Mouse (Mus musculus) megakaryocyte, adult 5-6 weeks (primary cell): ENCODE data around the gene Dclk3. TPM values are rescaled to one million over a fixed set of nuclear protein-coding genes. Genes with fewer than 3 reads are reported as not detected.

ENCODE experiments used
- ATAC-seq: 2 replicates; pipeline ENCODE4 v1.8.0; 2016; ENCODE audit warnings: mild to moderate bottlenecking, inconsistent platforms; ENCODE audit not compliant: poor library complexity, severe bottlenecking
- total RNA-seq, 2 experiments: library from RNA; stranded (forward) in 1 of 2; stranded (reverse) in 1 of 2; fragments of 153-499, 151-499 nt in 1 of 2; fragments of 221-1000, 200-1000 nt in 1 of 2; gene quantifications; 2 replicates each; pipeline versions ENCODE4 v1.2.3 to v1.2.4; 2015 to 2017

Dclk3 gene
- total RNA-seq, 2 experiments from 2014 or later, result not detected

DNA sequence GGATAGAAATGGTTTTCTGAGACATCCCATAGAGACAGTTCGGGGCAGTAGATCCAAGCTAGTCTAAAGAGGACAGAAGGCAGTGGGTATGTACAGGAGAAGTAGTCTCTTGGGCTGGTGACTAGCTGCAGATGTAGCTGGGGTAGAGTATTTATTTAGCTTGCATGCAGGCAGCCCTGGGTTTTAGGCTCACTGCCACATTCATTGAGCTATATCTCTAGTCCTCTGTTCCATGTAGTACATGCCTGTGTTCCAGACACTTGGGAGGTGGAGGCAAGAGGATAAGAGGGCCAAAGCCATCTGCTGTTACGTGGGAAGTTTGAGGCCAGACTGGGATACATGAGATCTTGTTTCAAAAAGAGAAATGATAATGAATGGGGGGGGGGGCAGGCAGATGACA lies 3.5 kb upstream of the Dclk3 start:
- ATAC-seq, result no peak

DNA sequence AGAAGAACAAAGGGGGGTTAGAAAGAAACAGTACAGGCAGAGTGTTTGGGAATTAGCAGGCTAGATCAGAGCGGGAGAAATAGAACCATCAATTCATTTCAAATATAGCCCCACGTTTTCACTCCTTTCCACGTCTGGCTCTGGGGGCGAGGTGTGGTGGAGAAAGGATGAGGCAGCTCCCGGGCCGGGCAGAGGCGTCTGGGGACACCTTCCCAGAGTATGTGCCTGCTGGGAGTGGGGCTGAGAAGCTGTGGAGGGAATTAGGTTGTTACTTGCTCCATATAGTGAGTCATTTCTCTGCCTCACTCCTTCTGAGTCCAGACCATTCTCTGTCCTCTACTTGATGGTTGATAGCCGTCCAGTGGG lies 938 bp downstream of the Dclk3 start:
- no peak for ATAC-seq

DNA sequence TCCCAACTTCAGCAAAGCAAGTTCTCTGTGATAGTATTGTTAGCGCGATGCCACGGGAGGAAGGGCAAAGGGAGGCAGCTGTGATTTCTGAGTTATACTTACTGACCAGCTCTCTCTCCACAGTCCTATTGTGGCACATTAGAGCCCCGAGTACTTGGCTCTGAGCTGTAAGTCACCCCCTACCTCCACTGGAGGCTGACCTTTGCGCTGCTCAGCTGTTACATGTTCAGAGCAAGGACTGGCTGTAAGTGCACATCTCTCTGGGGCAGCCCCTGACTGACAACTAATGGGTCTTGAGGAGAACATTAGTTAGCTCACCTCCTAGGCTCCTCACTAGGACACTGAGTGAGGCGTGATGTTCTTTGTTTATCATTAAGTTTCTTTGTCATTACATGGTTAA lies 1.6 kb downstream of the Dclk3 start:
- ATAC-seq, result no peak

DNA sequence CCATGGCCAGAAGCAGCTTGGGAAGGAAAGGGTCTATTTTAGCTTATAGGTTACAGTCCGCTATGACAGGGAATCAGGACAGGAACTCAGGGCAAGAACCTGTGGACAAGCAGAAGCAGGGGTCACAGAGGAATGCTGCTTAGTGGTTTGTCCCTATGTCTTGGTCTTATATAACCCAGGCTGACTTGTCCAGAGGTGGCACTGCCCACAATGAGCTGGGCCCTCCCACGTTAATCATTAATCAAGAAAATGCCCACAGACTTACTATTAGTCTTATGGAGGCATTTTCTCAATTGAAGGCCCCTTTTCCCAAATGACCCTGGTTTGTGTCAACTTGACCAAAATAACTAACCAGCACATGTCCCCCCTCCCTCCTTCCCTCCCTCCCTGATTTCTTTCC lies 2.3 kb downstream of the Dclk3 start:
- ATAC-seq, result no peak

DNA sequence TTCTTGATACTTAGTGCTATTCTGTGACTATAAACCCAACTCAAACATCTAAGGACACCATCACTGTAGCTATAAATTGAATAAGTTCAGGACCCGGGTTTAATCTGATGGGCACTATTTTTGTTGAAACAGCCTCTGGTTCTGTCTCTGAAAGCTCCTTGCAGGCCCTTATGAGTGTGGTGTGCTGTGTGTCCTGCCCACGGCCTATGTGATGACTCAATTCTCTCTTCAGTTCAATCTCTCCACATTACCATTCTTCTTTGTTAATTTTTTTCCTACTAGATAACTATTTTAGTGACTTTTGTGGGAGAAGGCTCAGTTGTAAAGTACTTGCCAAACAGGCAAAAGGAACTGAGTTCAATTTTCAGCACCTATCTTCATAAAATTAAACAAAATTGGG lies 7.3 kb downstream of the Dclk3 start:
- no peak for ATAC-seq

DNA sequence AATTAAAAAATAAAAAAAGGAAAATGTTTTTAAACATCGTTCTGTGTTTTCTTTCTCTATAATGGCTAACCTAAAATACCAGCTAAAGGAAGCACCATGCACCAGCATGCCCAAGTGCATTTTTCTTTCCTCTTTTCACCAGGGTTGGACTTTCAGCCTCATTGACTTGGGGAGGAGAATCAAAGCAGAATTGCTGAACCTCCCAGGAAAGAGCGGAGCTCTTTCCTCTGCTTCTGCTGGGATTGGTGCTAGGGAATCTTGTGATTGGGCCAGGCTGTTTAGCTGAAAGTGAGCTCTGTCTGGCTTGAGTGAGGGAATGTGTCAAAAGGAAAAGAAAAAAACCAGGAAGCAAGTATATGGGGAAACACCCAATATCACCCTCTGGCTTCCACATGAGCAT lies 10.1 kb downstream of the Dclk3 start:
- ATAC-seq, result no peak

DNA sequence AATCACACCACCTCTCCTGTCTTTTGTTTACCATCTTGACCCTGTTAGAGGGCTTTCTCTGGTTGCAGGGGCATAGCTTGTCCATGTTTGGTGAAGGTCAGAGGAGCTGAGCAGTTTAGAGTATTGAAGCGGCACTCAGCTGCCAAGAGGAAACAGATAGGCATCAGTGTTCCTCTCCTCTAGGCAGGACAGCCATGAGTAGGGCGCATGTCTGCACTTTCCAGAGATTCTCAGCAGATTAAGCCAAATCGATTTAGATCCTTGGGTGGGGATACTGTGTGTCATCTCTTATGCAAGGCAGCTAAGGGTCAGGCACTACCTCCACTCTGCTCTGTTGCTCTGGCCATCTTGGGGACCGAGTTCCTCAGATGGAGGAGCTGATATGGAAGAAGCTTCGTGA lies 11.0 kb downstream of the Dclk3 start:
- no peak for ATAC-seq

DNA sequence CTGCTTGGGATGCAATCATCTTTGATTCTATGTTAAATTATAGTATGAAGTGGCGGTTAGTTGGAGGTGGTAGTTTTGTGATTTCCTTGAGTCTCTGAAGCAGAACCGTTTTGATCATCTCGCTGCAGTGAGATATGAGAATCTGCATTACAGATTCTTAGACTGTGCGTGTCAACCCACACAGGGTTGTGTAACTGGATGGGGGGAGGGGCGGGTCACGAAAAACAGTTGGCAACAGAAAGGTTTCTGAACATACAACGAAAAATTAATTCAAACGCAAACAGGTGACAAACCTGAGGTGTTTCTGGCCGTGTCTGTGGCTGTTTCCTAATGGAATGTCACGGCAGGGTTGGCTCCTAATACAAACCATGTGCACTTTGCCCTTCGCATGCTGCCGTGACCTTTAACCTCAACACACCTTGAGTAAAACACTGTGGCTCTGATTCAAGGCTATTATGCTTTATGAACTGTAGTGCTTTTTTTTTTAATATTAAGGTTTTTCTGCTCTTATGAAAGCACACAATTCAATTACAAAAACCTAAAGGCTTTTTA lies 12.0 kb downstream of the Dclk3 start:
- ATAC-seq, result no peak

DNA sequence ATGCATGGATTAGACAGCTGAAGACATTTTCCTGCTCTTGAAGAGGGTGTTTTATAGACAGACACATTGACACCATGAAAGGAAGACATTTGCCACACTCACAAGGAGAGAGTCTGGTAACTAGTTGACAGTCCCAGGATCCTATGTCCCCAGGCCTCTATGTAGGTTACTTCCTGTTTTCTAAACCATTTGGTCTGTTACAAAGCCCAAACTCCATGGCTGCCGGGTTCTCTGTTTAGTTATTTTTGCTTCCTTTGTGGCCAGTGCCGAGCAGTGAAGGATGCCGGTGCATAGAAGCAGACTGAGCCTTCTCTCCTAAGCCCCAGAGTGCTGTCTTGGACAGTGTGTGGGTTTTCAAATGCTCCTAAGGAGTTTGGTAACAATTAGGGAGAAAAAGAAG lies 15.0 kb downstream of the Dclk3 start:
- ATAC-seq, result no peak

DNA sequence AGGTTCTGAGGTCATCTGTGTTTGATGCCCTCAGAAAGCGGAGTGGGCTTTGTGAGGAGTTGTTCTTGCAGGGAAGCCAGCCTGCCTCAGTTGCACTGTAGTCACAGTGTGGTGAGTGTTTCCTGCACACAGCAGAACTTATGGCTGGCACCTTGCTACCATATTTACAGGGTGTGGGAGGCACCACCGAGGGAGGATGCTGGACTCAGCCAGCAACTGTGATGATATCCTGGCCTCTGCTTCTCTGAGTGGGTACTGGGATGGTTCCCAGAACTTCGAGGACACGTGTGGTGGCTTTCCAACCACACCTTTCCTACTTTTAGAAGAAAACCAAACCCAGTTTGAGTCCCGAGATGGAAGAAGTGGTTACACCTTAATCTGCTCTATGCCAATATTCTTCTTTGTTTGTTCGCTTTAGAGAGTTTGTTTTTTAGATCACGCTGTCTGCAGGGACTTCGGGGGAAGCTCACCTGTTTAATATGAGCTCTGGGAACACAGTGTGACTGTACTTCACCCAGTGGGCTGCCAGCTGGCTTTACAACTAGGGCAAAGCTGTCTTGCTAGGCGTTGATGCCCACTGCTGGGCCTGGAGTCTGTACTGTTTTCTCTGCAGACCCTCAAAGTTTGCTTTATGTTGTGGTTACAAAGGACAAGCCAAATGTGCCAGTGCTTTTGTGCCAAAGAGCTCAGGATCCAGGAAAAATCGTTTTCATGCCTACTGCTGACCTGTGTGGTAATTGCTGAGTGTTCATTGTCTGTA lies 18.5 kb downstream of the Dclk3 start:
- ATAC-seq, result no peak

DNA sequence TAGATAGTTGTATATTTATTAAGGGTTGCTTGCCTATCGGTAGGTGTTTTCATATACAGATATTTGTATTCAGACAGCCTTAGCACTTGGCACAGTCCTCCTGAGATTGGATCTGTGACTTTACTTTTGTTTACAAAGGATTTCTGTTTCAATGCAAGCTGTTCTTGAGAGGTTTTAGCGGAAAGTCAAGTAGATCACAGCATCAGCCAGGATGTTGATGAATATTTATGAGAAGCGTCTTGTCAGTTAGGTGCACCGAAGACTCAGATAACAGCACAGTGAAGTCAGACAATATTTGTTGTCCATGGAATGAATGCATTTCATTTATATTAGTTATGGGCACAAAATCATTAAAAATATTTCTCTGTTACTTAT lies 19.0 kb downstream of the Dclk3 start:
- ATAC-seq, result no peak

DNA sequence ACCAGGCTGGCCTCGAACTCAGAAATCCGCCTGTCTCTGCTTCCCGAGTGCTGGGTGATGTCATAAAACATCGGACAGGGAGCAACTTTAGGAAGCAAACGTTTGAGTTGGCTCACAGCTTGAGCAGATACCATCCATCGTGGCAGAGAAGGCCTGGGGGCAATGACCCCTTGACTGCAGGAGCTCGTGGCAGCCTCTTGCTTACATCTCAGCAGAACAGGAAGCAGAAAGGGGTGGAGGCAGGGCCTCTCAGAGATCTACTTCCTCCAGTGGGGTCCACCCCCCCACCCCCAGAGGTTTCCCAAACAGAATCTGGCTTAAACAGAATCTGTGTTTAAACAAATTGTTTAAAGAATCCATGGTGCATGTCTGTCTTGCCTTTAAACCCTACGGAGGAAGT lies 20.6 kb downstream of the Dclk3 start:
- ATAC-seq, result peak; percentile 38; the same call in 1 of the 2 replicates

DNA sequence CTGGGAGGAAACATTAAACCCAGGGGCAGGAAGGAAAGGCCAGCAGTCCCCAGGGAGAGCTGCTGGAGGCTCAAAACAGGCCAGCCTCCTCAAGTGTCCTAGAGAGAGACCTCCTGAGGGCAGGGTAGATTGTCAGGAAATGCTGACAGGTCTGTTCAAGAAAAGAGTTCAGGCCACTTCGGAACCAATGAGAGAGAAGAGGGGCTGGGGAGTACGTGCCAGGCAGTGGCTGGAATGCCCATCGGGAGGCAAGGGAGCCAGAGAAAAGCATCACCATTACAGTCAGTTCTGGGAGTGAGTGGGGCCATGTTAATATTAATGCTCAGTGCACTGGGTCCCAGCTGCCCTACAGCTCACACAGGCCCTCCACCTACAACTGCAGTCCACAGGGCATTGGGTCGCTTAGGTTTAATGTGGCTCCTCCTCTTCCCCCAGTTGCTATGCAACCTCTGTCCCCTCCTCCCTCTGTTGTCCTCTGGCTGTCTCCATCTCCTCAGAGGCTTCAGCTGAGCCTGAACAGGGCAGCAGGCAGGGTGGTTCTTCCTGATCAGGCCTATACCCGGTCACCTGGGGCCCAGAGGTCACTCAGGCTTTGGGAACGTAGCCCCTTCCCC lies 21.4 kb downstream of the Dclk3 start:
- ATAC-seq, result no peak

DNA sequence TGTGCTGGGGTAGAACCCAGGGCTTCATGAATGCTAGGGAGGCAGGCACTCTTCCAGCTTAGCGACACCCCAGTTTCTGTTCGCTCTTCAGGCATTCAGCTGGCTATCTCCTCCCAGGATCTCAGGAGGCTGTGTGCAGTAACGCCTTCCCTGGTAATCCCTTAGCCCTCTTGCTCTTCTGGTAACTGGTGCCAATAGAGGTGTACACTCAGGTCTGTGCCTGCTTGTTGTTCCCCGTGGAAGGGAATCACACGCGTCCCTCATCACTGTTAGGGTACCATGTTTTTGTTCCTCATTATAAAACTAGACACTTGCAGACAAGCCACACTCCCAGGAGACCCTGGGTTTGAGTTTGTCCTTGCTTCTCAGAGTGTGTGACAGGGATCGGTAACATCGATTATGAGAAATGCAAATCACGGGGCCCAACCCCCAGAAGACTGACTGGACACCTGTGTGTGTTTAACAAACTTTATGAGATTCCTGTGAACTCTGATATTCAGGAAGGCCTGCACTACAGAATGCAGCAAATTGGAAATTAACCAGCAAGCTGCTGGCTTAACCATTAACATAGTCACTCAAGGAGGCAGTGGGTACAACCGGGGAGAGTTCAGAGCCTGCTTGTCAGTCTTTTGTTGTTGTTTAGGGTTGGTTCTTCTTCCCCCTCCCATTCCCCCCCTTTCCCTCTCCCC lies 22.7 kb downstream of the Dclk3 start:
- ATAC-seq, result no peak

DNA sequence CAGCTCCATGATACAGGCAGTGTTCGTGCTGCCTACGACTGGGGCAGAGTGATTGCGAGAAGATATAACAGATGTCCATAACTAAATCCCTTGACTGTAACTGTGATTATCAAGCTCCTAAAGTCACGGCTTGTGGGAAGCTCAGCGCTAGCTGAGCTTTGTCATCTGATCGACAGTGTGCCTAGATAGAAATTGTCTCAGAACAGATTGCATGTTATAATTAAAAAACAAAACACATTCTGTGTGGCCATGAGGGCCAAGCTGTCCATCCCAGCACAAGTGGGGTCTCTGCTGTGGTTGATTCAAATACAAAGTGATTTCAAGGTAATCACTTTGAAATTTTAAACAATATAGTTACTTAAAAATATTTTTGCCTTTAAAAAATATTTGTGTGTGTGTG lies 26.8 kb downstream of the Dclk3 start:
- no peak for ATAC-seq

DNA sequence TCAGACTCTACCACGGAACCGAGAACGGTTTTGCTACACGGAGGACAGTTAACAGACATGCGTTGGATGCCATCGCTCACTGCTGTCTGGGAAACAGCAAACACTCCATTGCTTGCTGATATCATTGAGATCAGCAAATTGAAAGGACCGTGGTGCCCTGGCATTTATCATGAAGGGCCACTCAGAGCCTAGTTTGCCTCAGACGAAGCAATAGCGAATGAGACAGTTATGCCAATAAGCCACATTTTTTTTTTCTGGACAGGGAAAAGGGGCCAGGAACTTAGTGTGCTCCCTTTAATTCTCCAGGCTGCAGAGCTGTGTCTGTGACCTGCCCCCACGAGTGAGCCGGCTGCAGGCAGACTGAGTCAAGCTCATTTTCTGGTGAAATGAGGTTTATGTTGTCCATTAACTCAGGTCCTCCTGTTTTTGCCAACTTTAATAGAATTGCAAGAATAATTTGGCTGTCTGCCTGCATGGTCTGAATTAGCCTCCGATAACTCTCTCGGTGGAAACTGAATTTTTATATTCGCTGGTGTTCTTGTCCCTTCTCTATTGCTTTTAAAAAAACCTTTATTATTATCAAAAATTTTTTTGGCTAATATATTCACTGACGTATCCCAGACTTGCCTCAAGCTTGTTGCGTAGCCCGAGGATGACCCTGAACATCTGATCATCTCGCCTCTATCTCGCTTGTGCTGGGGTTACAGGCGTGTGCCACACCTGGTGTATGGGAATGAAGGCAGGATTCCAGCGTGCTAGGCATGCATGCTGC lies 35.0 kb downstream of the Dclk3 start:
- no peak for ATAC-seq

DNA sequence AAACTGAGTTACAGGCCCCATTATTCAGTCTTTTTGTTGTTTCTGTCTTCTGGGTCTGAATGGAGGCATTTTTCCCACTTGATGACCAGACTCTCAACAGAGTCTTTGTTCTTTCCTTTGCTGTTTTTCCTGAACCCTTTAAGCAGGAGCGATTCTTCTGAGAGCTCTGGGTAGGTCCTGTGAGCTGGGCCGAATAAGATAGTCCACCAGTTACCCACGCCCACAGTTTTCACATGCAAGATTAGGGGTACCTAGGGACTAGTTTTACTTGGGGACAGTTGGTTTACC lies 35.5 kb downstream of the Dclk3 start:
- ATAC-seq, result no peak

DNA sequence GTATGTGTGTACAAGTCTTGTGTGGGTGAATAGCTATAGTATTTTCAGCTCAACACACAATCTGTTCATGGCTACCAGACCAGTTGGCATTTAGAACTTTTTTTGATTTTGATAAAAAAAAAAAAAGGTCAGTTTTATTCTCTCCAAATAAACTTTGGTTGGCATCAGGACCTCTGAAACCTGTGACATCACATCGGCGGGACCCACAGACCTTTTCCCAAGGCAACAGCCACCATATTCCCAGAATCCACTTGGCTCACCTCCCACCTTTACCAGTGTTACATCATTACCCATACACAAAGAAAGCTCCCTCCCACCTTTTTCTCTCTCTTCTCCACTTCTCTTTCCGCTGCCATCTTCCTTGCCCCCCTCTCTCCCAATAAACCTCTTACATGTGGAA lies 36.4 kb downstream of the Dclk3 start:
- no peak for ATAC-seq

DNA sequence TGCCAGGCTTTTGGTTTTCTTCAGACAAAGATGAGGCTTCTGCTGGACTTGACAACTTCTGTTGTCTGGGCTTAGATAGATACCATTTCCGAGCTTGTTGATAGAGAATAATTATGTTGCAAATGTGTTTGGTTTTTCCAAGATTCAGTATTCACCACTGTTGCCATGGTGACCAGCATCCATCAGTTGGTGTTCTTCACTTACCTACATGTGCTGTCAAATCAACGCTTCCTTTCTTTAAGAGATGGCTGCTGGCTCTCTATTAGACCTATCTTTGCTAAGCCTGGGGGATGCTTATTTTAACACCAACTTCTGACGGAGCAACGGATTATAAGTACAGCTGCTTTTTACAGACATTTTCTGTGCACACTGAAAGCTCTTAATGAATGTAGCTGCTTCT lies 37.1 kb downstream of the Dclk3 start:
- ATAC-seq, result no peak

DNA sequence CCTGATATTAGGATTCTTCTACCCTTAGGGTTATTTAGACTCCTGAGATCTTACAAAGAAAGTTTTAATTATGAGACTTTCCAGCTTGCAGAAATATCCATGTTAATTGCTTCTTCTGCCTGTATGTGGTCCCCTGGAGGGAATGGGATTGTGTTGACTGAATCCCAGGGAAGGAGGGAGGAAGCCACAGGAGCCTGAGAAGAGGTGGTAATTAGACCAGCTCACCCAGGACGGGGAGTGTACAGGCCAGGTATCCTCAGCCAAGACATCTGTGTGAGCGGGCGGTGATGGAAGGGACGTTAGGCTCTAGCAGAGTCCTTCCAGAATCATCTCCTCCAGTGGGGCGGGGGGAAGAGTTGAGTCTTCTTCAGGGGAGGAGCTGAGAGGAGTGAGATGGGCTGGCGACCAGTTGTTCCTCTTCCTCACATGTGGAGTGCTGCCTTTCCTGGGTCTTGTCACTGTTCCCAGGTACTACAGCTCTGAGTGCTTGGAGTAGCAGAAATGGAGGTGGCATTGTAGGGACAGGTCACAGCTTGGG lies 37.7 kb downstream of the Dclk3 start:
- ATAC-seq, result no peak

DNA sequence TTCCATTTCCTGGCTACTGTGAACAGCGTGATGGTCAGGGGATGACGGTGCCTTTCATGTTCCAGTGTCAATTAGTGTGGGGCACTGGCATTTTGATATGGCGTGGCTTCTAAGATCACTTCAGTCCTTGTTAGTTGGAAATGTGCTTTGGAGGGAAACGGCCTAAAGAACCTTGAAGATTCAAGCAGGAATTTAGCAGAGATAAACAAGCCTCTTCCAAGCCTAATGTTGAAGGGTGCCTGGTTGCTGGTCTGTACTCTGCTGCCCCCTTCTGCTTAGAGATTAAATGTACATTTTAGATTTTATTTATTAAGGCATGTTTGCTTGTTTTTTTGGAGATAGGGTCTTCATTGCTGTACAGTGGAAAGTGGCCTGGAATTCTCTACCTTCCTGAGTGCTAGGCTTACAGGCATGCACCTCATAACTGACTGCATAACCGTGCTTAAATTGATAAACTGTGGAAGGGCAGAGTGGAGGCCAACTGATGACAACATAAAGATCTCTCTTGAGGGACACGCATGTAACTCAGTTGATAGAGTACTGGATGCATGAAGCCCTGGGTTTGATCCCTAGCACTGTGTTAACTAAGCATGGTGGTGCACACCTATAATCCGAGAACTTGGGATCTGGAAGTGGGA lies 40.1 kb downstream of the Dclk3 start:
- ATAC-seq, result no peak
